Mouse (Mus musculus) frontal cortex, postnatal 25 days (tissue): ENCODE measurements around the gene Chtf18.

Source experiments
- DNase-seq, 2 experiments: peaks; one replicate each; pipeline ENCODE4 v3.0.0; 2022; ENCODE audit warnings: low spot score in 2 of 2

The Chtf18 gene

DNA sequence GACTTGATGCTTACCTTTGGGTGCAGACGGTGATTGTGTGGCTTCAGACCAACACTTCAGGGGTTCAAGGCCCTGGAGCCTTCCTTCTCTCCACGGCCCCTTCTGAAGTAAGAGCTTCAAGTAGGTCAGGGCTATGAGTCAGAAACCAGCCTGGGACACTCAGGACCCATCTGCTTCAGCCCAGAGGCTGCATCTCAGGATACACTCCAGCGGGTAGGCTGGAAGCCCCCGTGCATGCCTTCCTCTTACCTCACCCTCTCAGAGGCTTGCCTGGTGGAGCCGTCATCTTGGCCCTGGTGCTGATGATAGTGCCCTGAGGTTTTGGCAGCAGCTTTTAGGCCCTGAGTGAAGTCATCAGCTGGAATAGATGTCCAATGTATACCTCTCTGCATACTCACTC is 8.0 kb upstream of the Chtf18 start:
- no peak for DNase-seq

DNA sequence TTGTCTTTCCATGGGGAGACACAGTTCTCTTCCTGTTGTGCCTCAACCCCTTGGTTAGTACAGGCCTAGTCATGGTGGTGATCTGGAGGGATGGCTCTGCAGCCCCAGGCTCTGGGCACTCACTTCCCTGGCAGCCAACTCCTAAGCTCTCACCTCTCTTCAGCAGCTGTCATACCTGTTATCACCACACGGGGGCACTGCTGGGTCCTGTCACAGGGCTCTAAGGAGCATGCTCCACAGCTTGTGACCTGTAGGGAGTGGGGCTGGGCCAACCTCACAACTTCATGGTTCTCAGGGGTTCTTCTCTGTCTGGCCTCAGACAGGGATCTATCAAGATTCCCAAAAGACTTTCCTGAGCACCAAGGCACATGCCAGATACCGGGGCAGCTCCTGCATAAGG is 4.9 kb upstream of the Chtf18 start:
- DNase-seq: peak; percentile 85 to 91

DNA sequence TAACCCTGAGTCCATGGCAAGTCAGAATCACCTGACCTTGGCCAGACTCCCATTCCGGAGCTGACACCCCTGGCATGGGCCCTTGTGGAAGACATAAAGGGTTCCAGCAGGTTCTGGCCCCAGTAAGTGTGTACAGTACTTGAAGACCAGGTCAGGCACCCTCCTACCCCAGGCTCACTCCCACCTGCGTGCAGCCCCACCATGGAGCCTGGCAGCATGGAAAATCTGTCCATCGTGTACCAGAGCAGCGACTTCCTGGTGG is 721 bp upstream of the Chtf18 start:
- DNase-seq: no peak

DNA sequence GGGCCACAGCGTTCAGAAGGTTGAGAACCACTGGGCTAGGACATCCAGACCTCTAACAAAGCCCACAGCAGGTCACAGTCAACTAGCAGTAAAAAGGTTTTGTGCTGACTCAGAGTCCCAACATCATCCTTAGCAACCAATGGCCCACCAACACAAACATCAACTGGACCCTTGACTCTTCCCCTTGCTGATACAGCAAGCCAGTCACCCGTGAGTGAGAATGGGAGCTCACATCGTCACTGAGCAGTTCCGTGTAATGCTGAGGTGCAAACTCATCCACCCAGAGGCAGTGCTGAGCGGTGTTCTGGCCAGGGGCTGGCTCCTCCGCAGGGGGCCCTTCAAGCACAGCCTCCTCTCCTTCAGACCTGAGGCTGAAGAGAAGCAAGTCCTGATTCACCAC is 2.0 kb downstream of the Chtf18 start:
- DNase-seq: no peak

DNA sequence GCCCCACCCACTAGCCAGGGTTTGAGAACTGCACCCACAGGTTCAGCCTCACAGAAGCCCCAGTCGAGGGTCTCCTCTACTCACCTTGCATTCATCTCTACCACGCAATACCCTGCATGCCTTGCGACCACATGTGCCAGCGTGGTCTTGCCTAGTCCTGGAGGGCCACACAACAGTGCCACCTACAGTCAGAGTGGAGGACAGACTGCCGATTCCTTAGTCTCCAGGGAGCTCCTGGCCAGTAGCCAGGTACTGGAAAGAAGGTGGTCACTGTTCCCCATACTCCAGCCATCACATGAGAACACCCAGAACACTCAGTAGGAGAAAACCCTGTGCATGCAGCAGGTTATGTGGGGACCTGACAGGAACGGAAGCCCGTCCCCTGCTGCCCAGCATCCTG is 3.3 kb downstream of the Chtf18 start:
- DNase-seq: no peak

DNA sequence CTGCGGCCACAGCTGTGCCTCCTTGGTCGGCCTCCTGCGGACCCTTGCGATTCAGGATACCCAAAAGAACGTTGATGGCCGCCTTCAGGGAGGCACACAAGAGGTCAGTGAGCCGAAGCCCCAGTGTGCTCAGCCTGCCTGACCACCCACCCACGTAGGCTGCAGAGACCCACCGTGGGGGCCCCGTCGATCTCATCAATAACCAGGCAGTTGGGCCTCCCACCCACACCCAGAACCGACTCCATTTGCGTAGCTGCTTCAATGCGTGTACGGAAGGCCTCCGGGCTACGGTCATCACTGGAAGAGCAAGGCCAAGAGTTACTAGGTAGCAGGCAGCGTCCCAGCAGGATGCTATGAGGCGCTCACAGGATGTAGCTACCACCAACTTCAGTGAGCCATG is 3.7 kb downstream of the Chtf18 start:
- DNase-seq: no peak

DNA sequence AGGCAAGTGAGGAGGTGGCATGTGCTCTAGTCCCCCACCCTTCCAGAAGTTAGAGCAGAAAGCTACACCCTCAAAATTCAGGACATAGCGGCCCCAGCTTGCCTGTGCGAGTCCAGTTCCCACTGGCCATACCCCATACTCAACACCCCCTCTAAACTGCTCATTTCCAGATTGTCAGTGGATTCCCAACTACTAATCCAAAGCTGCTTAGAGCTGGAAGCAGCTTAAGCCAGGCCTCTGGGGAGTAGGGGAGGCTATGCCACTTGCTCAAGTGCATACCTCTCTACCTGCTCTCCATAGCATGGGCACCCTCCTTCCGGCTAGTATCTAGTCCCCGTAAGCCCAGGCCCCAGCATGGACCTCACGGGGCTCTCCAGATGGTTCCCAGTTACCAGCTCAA is 5.7 kb downstream of the Chtf18 start:
- no peak for DNase-seq

DNA sequence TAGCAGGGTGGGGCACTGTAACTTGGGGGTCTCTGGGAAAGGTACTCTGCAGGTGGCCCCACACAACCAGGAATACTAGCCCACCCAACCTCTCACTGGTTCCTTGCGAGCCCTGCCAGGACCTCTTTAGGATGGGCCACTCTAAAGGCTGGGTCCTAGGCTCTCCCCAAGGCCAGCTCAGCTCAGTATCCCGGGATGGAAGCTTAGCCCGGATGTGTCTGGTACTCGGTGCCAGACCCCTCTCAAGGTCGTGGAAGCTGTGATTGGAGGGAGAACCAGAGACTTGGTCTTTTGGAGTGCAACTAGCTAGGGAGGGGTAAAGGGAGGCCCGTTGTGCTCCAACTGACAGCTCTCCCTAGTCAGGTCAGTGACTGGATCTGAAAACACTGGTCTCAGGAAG is 9.5 kb downstream of the Chtf18 start:
- DNase-seq: no peak

DNA sequence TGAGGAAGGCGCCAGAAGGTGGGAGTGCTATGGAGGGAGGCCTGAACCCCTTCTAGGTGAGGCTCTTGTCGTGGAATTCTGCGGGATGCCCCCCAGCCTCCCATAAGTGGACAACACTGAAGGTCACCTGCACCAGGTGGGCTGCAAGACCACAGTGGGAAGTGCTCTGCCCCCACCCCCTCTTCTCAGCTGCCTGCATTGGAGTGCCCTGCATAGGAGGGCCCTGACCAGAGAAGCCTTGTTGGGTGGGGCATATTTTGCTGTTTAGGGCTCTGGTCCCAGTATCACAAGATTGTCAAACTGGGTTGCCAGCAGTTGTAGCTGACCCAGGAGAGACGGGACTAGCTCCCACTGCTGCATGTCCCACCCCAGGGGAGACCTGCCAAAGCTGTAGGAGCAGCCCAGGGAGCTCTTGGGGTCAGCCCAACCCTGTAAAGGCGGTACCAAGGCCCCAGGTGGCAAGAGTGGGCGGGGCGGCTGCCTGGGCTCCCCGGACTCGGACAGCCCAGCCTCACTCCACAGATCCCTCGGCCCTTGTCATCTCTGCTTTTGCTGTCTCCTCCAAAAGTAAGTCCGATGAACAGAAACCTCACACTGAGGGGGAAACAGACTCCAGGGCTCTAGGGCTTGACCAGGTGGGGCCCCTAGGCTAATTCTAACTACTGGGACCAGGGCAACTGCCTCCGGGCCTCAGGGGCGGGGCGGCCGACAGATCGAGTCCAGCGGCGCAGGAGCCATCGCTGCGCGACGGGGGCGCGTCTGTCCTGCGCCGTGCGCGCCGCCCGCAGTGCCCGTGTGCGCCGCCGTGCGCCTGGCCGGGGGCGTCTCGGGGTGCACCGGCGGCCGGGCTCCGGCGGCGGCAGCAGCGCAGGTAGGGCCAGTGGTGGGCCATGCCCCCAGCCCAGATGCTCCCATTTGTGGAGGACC is 10.2 kb downstream of the Chtf18 start, which contains the start of gene Gng13:
TSS of gene Gng13 (plus strand) at position 461 of the 927 bp plus-strand sequence.
- DNase-seq: no peak

DNA sequence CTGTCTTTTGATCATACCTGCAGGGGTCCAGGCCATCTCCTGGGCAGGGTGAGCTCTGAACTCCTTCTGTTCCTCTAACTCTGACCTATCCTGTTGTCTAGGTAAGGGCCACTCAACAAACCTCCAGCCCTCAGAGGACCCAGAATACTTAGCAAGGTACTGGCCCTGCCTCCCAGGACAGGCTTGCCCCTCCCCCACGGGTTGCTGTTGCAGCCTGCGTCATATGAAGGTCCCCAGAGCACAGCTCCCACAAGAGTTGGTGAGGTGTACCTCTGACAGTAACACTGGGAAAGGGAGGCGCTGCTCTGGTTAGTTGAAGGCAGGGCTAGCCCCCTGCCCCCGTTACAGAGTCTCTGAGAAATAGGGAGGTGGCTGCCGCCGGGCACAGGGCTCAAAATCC is 11.1 kb downstream of the Chtf18 start:
- DNase-seq: no peak

DNA sequence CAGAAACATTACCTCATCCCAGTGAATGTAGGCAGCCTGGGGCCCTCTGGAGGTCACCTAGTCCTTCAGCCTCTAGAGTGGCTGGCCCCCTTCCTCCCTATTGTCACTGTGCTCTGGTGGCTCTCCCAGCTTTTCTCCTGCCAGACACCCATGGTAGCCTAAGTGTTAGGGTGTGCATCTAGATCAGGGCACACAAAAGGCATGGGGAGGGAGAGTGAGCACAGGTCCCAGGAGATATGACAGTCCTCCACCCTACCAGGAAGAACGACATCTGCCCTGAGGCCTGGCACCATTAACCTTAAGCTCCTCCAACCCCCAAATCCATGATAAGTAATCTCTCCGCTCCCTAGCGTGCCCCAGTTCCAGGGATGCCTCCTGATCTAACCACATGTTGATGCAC is 11.6 kb downstream of the Chtf18 start:
- no peak for DNase-seq

DNA sequence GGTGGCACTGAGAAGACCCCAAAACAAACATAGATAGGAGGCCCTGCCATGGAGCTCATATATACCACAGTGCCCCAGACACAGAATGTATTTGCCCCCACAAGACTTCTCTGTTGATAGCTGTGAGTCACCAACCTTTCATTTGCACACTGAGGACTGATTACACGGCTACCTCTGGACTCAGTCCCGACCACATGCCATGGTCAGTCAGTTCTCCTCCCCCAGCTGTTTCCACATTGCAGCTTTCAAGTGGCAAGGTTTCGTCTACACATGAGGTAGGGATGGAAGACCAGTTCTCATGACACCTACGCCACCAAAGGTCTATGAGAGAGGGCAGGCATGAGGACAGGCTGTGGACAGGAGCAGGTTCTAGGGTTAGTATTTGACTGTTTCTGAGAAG is 16.1 kb downstream of the Chtf18 start:
- no peak for DNase-seq

DNA sequence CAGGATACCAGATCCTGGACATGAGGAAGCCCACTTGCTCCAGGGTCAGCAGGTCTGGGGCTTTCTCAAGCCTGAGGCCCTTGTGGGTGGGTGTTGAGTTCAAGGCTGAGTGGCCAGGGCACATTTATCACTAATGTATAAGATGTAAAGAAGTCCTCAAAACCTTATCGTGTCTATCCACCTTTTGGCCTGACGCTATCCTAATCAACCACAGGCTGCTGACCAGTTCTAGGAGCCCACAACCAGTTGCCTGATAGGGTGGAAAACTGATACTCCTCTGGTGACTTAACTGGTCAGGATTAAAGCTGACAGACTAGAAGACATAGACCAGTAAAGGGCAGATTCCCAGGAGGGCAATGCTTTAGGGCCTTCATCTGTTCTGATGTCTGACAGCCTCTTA is 17.2 kb downstream of the Chtf18 start:
- DNase-seq: no peak

DNA sequence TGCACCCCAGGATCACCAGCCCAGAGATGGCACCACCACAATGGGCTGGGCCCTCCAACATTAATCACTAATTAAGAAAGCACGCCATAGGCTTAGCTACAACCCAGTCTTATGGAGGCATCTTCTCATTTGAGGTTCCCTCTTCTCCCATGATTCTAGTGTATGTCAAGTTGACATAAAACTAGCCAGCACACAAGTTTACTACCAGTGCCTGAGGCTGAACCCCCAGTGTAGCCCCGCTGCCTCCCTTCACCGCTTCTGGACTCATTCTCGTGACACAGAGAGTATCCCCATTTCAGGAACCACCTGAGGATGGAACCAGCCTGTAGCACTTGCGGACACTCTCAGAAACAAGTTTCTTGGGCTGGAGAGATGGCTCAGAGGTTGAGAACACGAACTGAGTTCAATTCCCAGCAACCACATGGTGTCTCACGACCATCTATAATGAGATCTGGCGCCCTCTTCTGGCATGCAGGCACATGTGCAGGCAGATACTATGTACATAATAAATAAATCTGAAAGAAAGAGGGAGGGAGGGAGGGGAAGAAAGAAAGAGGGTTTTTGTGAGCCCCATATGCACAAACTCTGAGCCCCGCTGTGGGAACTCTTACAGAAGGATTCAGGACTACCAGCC is 26.2 kb downstream of the Chtf18 start:
- DNase-seq: no peak

DNA sequence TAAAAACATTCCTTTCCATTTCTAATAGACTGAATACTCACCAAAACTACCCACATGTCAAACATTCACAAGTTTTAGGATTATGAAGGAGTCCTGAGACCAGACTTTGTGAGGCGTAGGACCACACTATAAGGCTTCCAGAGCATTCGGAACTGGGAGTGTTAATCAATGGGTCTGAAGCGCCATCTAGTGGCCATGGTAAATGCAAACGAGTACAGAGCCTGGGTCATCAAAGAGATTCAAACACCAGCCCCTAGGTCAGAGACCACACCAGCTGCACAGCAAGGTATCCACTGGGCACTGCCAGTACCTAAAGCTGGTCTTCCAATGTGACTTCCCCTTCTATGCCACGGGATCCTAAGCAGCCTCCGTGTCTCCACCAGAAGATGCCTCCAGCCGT is 28.8 kb downstream of the Chtf18 start:
- peak; percentile 68 to 77 for DNase-seq

DNA sequence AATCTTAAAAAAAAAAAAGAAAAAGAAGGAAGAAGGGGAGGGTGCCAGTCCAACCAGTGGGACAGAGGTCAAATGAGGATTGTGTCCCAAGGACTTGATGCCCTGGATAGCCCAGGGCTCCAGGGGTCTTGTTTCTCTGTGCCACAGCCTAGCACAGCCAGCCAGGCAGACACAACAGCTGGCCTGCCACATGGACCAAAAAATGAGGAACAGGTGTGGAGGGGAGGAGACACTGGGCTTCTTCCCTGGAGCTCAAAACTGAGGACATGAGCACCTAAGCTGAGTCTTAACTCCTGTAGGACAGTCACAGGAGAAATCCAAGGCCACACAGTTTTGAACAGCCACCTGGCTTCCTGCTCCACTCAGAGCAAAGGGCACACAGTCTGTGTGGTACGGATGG is 31.0 kb downstream of the Chtf18 start:
- DNase-seq: no peak

DNA sequence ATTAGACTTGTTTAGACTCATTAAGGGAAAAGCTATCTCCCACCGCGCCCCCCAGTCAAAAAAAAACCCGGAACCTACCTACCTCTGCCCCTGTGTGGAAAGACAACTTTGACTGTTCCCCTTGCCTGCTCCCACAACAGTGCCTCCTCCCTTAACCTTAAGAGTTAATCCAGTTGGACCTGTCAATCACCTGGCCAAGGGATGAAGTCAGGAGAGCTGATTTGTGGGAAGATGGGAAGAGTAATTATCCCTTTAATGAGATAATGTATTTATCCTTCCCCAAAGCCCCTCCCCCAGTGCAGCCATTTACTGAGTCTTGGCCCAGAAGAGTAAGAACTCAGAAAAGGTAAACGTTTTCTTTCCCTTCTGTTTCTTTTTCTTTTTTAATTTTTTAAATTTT is 38.3 kb downstream of the Chtf18 start:
- DNase-seq: no peak

DNA sequence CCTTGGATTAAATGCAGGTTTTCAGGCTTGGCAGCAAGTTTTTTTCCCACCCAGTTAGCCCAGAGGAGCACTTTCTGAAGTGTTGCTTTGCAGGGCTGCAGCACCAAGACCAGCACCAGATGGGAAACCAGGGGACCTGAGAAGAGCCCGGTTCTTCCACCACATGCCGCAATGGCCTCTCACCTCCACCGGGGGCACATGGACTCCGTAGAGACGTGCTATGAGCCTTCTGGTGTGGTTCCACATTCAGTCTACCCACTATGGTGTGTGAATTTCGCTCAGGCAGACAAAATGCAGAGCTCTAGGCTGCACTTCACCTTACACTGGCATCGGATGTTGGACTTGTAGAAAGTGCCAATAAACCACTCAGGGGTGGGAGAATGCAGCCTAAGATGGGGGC is 40.9 kb downstream of the Chtf18 start:
- no peak for DNase-seq

DNA sequence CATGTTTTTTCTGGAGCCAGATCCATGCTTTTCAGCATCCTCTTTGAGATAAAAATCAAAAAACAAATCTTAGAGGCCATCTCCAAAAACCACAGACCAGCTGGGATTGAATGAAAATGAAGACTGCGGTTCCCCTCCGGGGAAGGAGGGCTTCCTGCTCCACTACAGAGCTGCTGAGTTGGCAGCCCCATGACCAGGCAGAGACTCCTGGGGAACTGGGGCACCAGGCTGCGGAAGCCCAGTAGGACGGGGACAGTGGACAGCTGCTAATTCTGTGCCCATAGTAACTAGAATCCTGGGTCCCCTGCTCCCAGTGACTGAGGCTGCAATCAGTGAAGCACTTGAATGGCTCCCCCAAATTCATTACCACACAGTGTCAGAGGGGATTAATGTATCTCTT is 45.6 kb downstream of the Chtf18 start:
- DNase-seq: no peak

DNA sequence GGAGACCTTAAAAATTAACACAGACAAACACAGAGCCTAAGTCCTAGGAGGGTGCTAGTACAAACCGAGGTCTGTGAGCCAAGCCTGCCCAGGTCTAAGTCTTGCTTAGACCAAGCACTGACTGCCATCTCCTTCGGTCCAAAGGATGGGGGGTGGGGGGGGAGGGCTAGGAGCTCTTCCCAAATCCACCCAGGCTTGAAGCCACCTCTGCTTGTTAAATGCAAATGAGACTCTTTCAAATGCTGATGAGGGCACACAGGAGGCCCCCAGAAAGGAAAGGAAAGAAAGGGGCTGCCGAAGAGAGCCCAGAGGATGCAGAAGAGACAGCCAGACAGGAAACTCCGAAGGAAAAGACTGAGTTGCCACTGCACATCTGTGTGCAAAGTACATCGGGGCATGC is 47.4 kb downstream of the Chtf18 start:
- no peak for DNase-seq

DNA sequence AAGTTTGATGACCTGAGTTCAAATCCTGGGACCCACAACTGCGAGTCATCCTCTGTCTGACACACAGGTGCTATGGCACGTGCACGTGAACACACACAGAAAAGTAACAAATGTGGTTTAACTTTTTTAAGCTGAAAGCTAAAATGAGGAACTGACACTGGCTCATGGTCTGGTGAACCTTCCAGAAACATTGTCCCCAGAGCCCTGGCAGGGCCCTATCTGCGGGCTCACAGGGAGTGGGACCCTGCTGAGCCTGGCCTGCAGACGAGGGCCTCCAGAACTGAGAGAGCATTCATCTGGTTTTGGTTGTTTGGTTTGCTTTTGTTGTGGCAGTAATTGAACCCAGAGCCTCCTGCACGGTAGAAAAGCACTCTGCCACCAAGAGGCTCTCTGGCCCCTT is 49.2 kb downstream of the Chtf18 start:
- DNase-seq: no peak

DNA sequence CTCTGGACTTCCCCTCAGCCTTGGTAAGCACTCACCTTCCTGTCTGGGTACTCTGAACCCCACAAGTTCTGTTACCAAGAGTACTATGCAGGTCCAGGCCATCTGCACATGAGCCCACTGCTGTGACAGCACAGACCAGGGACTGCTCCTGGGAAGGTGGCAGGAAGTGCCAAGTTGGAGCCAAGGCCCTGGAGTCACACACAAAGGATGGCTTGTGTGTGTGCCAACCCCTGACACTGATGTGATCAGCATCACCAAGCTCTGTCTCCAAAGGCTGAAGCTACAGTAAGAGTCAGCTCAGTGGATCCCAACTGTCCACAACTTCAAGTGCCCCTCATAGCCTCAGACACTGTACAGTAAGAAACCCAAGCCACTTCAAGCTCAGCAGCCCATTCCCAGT is 54.2 kb downstream of the Chtf18 start:
- DNase-seq: no peak
